Mouse (Mus musculus): ENCODE data around the gene Tstd2. TPM values are rescaled to one million over a fixed set of nuclear protein-coding genes. Genes with fewer than 3 reads are reported as not detected.

Gene Tstd2
- polyA plus RNA-seq, 1 experiment from 2014 or later, result 8.3 TPM

DNA sequence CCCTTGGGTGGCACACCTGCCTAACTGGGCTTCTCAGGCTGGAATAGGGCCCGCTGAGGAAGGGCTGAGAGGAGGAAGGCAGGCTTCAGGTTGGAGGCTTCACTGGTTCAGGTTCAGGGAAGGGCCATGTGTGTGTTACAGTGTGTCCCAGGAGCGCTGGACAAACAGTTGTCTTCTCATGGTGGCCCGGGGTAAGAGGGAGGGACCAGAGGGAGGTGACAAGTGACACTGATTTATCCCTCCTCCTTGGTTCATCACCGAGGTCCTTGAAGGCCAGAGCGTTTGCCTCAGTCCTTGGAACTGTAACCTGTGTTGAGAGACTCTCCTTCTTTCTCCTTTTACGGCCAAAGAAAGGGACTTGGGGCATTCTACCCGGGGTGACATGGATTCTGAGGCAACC is 38.0 kb downstream of the Tstd2 start:
- Histone ChIP-seq H3K27ac (ENCODE audit: low read depth) (no peak overlapping the region), H3K4me2 (ENCODE audit: low read depth, low read length) (no peak overlapping the region), H3K4me3 (ENCODE audit: low read depth, low read length) (no peak overlapping the region), H3K9ac (replicated peaks) (no peak overlapping the region), H3K27me3 (ENCODE audit: insufficient read depth, low read length) (no peaks in the 10 kb centered on the region), H3K36me3 (replicated peaks; ENCODE audit: insufficient read depth, low read length) (peaks cover 19% of the 10 kb centered on the region; the same call in 1 of the 2 replicates), H3K9me3 (ENCODE audit: low read length) (no peaks in the 10 kb centered on the region), H3K4me1 (ENCODE audit: insufficient read depth) (0 out of 2 replicates have a peak, but pooled peaks cover 4% of the 10 kb centered on the region)
- no peak for DNase-seq
- ATAC-seq, result no peak
- WGBS (ENCODE audit: insufficient replicate concordance), result 52% methylated on average over 7 of the region's 7 CpGs
- TF ChIP-seq EP300 (IDR thresholded peaks at IDR 0.05; ENCODE audit: low read depth) (no peak), CTCF (IDR thresholded peaks at IDR 0.05; ENCODE audit: low read depth) (no peak)

DNA sequence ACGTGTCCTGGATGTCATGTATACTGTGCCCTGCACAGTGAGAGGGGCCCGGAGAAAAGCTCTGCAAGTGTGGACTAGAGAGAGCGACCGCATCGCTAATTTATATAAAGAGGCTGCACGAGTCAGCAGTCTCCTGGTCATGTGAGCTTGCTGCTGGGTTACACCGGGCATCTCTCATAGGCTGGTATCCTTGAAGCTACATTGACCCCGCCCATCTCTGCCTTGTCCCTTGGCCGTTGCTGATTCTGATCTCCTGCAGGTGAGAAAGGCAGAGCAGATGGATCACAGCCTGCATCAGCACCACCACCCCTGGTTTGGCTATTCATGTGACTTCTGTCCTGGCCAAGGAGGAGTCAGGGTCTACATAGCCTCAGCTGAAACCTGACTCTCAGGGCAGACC is 39.4 kb downstream of the Tstd2 start:
- H3K4me3 ChIP-seq (ENCODE audit: low read depth, low read length), result no peak overlapping the region
- ATAC-seq (no peak), DNase-seq (no peak)
- no peak overlapping the region for H3K27ac ChIP-seq (ENCODE audit: low read depth)
- H3K9me3 ChIP-seq (ENCODE audit: low read length), result no peaks in the 10 kb centered on the region
- H3K9ac ChIP-seq (replicated peaks), result no peak overlapping the region
- WGBS (ENCODE audit: insufficient replicate concordance), result 78% methylated on average over 9 of the region's 9 CpGs
- TF ChIP-seq EP300 (IDR thresholded peaks at IDR 0.05; ENCODE audit: low read depth) (no peak), CTCF (IDR thresholded peaks at IDR 0.05; ENCODE audit: low read depth) (no peak)
- H3K4me2 ChIP-seq (ENCODE audit: low read depth, low read length), result no peak overlapping the region
- peaks cover 18% of the 10 kb centered on the region; the same call in 1 of the 2 replicates for H3K36me3 ChIP-seq (replicated peaks; ENCODE audit: insufficient read depth, low read length)
- no peaks in the 10 kb centered on the region for H3K27me3 ChIP-seq (ENCODE audit: insufficient read depth, low read length)
- H3K4me1 ChIP-seq (ENCODE audit: insufficient read depth), result 0 out of 2 replicates have a peak, but pooled peaks cover 4% of the 10 kb centered on the region

DNA sequence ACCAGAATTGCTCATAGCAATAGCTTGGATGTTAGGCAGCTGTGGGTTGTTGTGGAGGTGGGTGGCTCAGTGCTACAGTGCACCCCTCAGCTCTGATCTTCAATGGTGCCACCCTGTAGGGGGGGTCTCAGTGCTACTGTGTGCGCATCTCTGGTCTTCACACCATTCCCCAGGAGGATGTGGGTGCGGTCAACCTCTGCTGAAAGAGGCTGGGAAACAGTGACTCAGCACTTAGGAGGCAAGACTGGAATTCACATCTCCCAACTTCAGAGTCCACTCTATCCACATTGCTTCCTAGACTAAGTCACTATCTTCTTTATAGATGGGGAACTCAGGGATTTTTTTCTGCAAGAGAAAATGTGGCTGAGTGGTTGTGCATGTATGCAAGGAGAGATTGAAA is 40.9 kb downstream of the Tstd2 start:
- H3K4me1 ChIP-seq (ENCODE audit: insufficient read depth), result 0 out of 2 replicates have a peak, but pooled peaks cover 4% of the 10 kb centered on the region
- WGBS (ENCODE audit: insufficient replicate concordance), result 87% methylated on average over 2 of the region's 2 CpGs

DNA sequence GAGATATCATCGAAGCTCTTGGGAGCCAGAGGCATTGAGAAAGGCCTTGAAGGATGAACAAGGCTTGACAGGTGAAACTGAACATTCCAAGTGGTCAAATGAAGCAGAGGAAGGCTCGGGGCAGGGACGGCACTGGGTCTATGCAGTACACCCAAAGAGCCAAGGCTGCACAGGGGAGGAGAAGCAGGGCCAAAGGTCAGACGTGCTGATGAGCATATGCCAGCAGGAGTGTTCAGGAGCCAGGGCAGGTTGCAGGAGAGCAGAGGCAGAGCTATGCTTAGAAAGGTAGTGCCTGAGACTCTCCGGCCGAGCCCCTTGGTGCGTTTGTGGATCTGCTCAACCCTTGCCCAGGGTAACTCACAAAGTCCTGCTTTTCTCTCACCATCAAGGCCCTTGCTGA is 41.9 kb downstream of the Tstd2 start:
- H3K36me3 ChIP-seq (replicated peaks; ENCODE audit: insufficient read depth, low read length), result peaks cover 27% of the 10 kb centered on the region; the same call in 1 of the 2 replicates
- H3K27ac ChIP-seq (ENCODE audit: low read depth), result no peak overlapping the region
- H3K27me3 ChIP-seq (ENCODE audit: insufficient read depth, low read length), result no peaks in the 10 kb centered on the region
- no peak for ATAC-seq
- H3K4me2 ChIP-seq (ENCODE audit: low read depth, low read length), result no peak overlapping the region
- H3K4me3 ChIP-seq (ENCODE audit: low read depth, low read length), result no peak overlapping the region
- no peak for TF ChIP-seq EP300 (IDR thresholded peaks at IDR 0.05; ENCODE audit: low read depth)
- TF ChIP-seq CTCF (IDR thresholded peaks at IDR 0.05; ENCODE audit: low read depth), result no peak
- WGBS (ENCODE audit: insufficient replicate concordance), result 86% methylated on average over 7 of the region's 7 CpGs
- 0 out of 2 replicates have a peak, but pooled peaks cover 4% of the 10 kb centered on the region for H3K4me1 ChIP-seq (ENCODE audit: insufficient read depth)
- H3K9me3 ChIP-seq (ENCODE audit: low read length), result no peaks in the 10 kb centered on the region
- no peak for DNase-seq
- H3K9ac ChIP-seq (replicated peaks), result no peak overlapping the region

More for the DNA sequence above, 40.9 kb downstream of the Tstd2 start:
- H3K27ac ChIP-seq (ENCODE audit: low read depth), result no peak overlapping the region
- DNase-seq, result no peak
- H3K36me3 ChIP-seq (replicated peaks; ENCODE audit: insufficient read depth, low read length), result peaks cover 23% of the 10 kb centered on the region; the same call in 1 of the 2 replicates
- ATAC-seq, result no peak
- TF ChIP-seq EP300 (IDR thresholded peaks at IDR 0.05; ENCODE audit: low read depth), result no peak
- TF ChIP-seq CTCF (IDR thresholded peaks at IDR 0.05; ENCODE audit: low read depth), result no peak
- H3K4me2 ChIP-seq (ENCODE audit: low read depth, low read length), result no peak overlapping the region
- H3K9me3 ChIP-seq (ENCODE audit: low read length), result no peaks in the 10 kb centered on the region
- no peak overlapping the region for H3K4me3 ChIP-seq (ENCODE audit: low read depth, low read length)
- no peaks in the 10 kb centered on the region for H3K27me3 ChIP-seq (ENCODE audit: insufficient read depth, low read length)
- H3K9ac ChIP-seq (replicated peaks), result no peak overlapping the region

DNA sequence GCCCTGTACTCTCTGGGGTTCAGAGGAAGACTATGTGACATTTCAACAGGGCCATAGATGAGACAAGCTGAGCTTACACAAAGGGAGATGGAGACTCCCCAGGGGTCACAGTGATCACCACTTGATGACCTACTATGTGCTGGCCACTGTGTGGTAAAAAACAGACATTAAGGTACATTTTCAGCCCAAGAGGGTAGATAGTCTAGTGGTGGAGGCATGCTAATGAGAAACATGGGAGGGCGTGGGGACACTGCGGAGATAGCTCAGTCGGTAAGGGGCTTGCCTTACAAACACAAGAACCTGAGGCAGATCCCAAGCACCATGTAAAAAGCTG is 42.7 kb downstream of the Tstd2 start:
- Histone ChIP-seq H3K27ac (ENCODE audit: low read depth) (no peak overlapping the region), H3K4me2 (ENCODE audit: low read depth, low read length) (no peak overlapping the region), H3K36me3 (replicated peaks; ENCODE audit: insufficient read depth, low read length) (peaks cover 27% of the 10 kb centered on the region; the same call in 1 of the 2 replicates), H3K9ac (replicated peaks) (no peak overlapping the region), H3K9me3 (ENCODE audit: low read length) (no peaks in the 10 kb centered on the region), H3K27me3 (ENCODE audit: insufficient read depth, low read length) (no peaks in the 10 kb centered on the region), H3K4me1 (ENCODE audit: insufficient read depth) (0 out of 2 replicates have a peak, but pooled peaks cover under 1% of the 10 kb centered on the region), H3K4me3 (ENCODE audit: low read depth, low read length) (no peak overlapping the region)
- no peak for TF ChIP-seq EP300 (IDR thresholded peaks at IDR 0.05; ENCODE audit: low read depth)
- no peak for TF ChIP-seq CTCF (IDR thresholded peaks at IDR 0.05; ENCODE audit: low read depth)
- ATAC-seq (no peak), DNase-seq (no peak)
- 94% methylated on average over 3 of the region's 3 CpGs for WGBS (ENCODE audit: insufficient replicate concordance)

DNA sequence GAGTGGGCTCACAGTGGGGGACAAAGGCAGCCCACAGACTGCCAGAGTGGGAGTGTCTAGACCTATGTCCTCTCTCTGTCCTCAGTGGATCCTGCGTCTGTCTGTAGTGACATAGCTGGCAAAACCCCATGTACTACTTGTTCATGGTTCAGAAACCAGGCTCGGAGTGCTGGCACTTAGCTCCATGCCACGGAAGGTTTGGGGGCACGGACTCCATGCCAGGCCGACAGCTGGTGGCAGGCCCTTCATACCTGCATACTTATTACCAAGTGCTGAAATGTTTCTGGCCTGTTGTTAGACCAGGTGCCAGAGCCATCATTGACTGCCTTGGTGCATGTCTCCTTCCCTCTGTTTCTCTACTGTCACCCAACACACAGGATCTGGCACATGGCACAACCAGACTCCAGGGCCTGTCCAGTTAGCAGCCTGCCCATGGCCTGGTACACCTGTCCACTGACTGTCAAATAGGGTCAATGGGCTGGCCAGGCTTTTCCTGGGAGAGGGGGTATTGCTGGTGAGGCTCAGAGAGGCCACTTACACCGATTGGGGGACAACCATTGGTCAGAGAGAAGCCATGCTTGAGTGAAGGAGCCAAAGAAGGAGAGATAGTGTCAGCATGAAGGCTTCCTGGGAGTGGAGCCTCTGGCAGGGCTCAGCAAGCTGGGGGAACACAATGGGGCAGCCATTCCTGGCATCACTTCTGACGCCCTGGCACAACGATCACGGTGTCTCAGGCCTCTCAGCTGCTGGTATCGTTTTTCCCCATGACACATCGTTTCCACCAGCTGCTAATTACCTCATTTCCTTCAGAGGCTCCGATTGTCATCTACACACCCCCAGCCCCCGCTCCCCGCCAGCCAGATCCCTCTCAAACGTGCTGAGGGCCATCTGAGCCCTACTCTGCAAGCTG is 43.3 kb downstream of the Tstd2 start:
- Histone ChIP-seq H3K4me1 (ENCODE audit: insufficient read depth) (no peaks in the 10 kb centered on the region), H3K36me3 (replicated peaks; ENCODE audit: insufficient read depth, low read length) (peaks cover 27% of the 10 kb centered on the region; the same call in 1 of the 2 replicates), H3K9me3 (ENCODE audit: low read length) (no peaks in the 10 kb centered on the region), H3K9ac (replicated peaks) (no peak overlapping the region), H3K27ac (ENCODE audit: low read depth) (no peak overlapping the region), H3K4me2 (ENCODE audit: low read depth, low read length) (no peak overlapping the region), H3K4me3 (ENCODE audit: low read depth, low read length) (no peak overlapping the region), H3K27me3 (ENCODE audit: insufficient read depth, low read length) (no peaks in the 10 kb centered on the region)
- WGBS (ENCODE audit: insufficient replicate concordance), result 57% methylated on average over 15 of the region's 15 CpGs
- DNase-seq (no peak), ATAC-seq (no peak)
- TF ChIP-seq CTCF (IDR thresholded peaks at IDR 0.05; ENCODE audit: low read depth) (no peak), EP300 (IDR thresholded peaks at IDR 0.05; ENCODE audit: low read depth) (no peak)

Measured in liver, postnatal 0 days (tissue).